Mouse (Mus musculus) CH12.LX (cell line): Measurements from ENCODE around the gene Eef2k. TPM values are rescaled to one million over a fixed set of nuclear protein-coding genes. Genes with fewer than 3 reads are reported as not detected.

Source experiments
- DNase-seq: peaks from one replicate; pipeline ENCODE4 v3.0.0-alpha.2; 2013; ENCODE audit errors: extremely low read depth
- H3K27ac ChIP-seq: 2 replicates; pipeline ENCODE4 v1.5.1; 2012; ENCODE audit warnings: low read depth, mild to moderate bottlenecking, control low read depth, moderate library complexity; ENCODE audit not compliant: insufficient read depth
- H3K27me3 ChIP-seq: replicated peaks from 2 replicates; pipeline ENCODE3; 2012; ENCODE audit warnings: inconsistent platforms
- H3K36me3 ChIP-seq, 2 experiments: replicated peaks in 1 of 2; 2 replicates each; pipeline versions ENCODE3 to v1.6.1; 2012; ENCODE audit warnings: inconsistent platforms in 1 of 2, low read length in 1 of 2, mild to moderate bottlenecking in 1 of 2, mixed read lengths in 1 of 2, moderate library complexity in 1 of 2; ENCODE audit not compliant: control insufficient read depth in 1 of 2, insufficient read depth in 1 of 2
- H3K4me1 ChIP-seq, 2 experiments: 2 replicates each; pipeline ENCODE4 v1.6.1; 2012; ENCODE audit warnings: inconsistent platforms in 1 of 2, moderate library complexity in 1 of 2; ENCODE audit not compliant: insufficient read depth in 2 of 2, control insufficient read depth in 1 of 2
- H3K4me2 ChIP-seq: 2 replicates; pipeline ENCODE4 v1.6.1; 2012; ENCODE audit warnings: low read depth, mild to moderate bottlenecking, control low read depth; ENCODE audit not compliant: poor library complexity, insufficient read depth, severe bottlenecking
- H3K4me3 ChIP-seq, 3 experiments: fragments of 150-350 bp in 1 of 3; sonication (generic) in 1 of 3; replicated peaks in 1 of 3; 2 replicates each; pipeline versions ENCODE3 to v1.5.1; 2011 to 2012; ENCODE audit warnings: low read depth in 2 of 3, low read length in 2 of 3, mild to moderate bottlenecking in 2 of 3, moderate library complexity in 2 of 3, control low read depth in 1 of 3, improper control_type of control experiment in 1 of 3, inconsistent platforms in 1 of 3, mixed read lengths in 1 of 3; ENCODE audit not compliant: poor library complexity in 1 of 3
- H3K79me2 ChIP-seq: replicated peaks from 2 replicates; pipeline ENCODE4 v1.6.1; 2012; ENCODE audit warnings: mild to moderate bottlenecking, moderate library complexity; ENCODE audit not compliant: control insufficient read depth, poor library complexity, insufficient read depth, severe bottlenecking; ENCODE audit errors: extremely low read depth
- H3K9ac ChIP-seq: 2 replicates; pipeline ENCODE4 v1.6.1; 2012; ENCODE audit warnings: low read depth, mild to moderate bottlenecking, control low read depth, moderate library complexity; ENCODE audit not compliant: insufficient read depth
- H3K9me3 ChIP-seq: replicated peaks from 2 replicates; pipeline ENCODE3; 2012; ENCODE audit warnings: low read length, inconsistent platforms, mixed read lengths
- E2F4 ChIP-seq: IDR thresholded peaks from 2 replicates; pipeline ENCODE4 v1.6.1; 2011; ENCODE audit warnings: low read depth, low read length, improper control_type of control experiment; ENCODE audit not compliant: insufficient replicate concordance
- ELF1 ChIP-seq: IDR thresholded peaks from 2 replicates; pipeline ENCODE4 v1.6.1; 2014; ENCODE audit warnings: low read depth, mild to moderate bottlenecking, inconsistent platforms, low read length, improper control_type of control experiment
- ETS1 ChIP-seq: conservative IDR thresholded peaks from 2 replicates; pipeline ENCODE4 v1.6.1; 2012; ENCODE audit warnings: low read depth, mild to moderate bottlenecking, inconsistent platforms, low read length, improper control_type of control experiment, moderate library complexity
- HCFC1 ChIP-seq: IDR thresholded peaks from 2 replicates; pipeline ENCODE4 v1.6.1; 2012; ENCODE audit warnings: low read depth, mild to moderate bottlenecking, inconsistent platforms, low read length, improper control_type of control experiment
- IRF4 ChIP-seq: IDR thresholded peaks from 2 replicates; pipeline ENCODE4 v1.6.1; 2014; ENCODE audit warnings: low read depth, mild to moderate bottlenecking, inconsistent platforms, low read length, improper control_type of control experiment
- JUN ChIP-seq: IDR thresholded peaks from 2 replicates; pipeline ENCODE4 v1.6.1; 2011; ENCODE audit warnings: low read depth, mild to moderate bottlenecking, low read length, improper control_type of control experiment, moderate library complexity; ENCODE audit not compliant: insufficient read depth
- JUND ChIP-seq: conservative IDR thresholded peaks from 2 replicates; pipeline ENCODE4 v1.6.1; 2011; ENCODE audit warnings: low read depth, low read length, improper control_type of control experiment
- KAT2A ChIP-seq: IDR thresholded peaks from 2 replicates; pipeline ENCODE4 v1.6.1; 2012; ENCODE audit warnings: low read length, improper control_type of control experiment, inconsistent platforms; ENCODE audit not compliant: insufficient replicate concordance
- MAZ ChIP-seq: IDR thresholded peaks from 2 replicates; pipeline ENCODE4 v1.6.1; 2012; ENCODE audit warnings: low read depth, mild to moderate bottlenecking, inconsistent platforms, low read length, improper control_type of control experiment, moderate library complexity
- MEF2A ChIP-seq: IDR thresholded peaks from 2 replicates; pipeline ENCODE4 v1.6.1; 2014; ENCODE audit warnings: low read depth, mild to moderate bottlenecking, inconsistent platforms, low read length, improper control_type of control experiment, borderline replicate concordance
- MXI1 ChIP-seq: IDR thresholded peaks from 2 replicates; pipeline ENCODE4 v1.6.1; 2011; ENCODE audit warnings: mild to moderate bottlenecking, low read depth, low read length, improper control_type of control experiment
- MYC ChIP-seq: IDR thresholded peaks from 2 replicates; pipeline ENCODE4 v1.6.1; 2011; ENCODE audit warnings: low read depth, mild to moderate bottlenecking, improper control_type of control experiment, low read length
- NELFE ChIP-seq: IDR thresholded peaks from 2 replicates; pipeline ENCODE4 v1.6.1; 2011; ENCODE audit warnings: low read depth, low read length, improper control_type of control experiment
- NRF1 ChIP-seq: IDR thresholded peaks from 2 replicates; pipeline ENCODE4 v1.6.1; 2014; ENCODE audit warnings: low read depth, mild to moderate bottlenecking, inconsistent platforms, low read length, improper control_type of control experiment, moderate library complexity
- RAD21 ChIP-seq: IDR thresholded peaks from 2 replicates; pipeline ENCODE4 v1.6.1; 2011; ENCODE audit warnings: low read depth, mild to moderate bottlenecking, low read length, improper control_type of control experiment, moderate library complexity
- SMC3 ChIP-seq: IDR thresholded peaks from 2 replicates; pipeline ENCODE4 v1.6.1; 2011; ENCODE audit warnings: low read depth, low read length, improper control_type of control experiment
- TBP ChIP-seq: conservative IDR thresholded peaks from 2 replicates; pipeline ENCODE4 v1.6.1; 2011; ENCODE audit warnings: low read depth, low read length, improper control_type of control experiment
- USF1 ChIP-seq: IDR thresholded peaks from 2 replicates; pipeline ENCODE4 v1.6.1; 2014; ENCODE audit warnings: low read depth, mild to moderate bottlenecking, inconsistent platforms, low read length, improper control_type of control experiment
- USF2 ChIP-seq: conservative IDR thresholded peaks from 2 replicates; pipeline ENCODE4 v1.6.1; 2011; ENCODE audit warnings: low read depth, low read length, improper control_type of control experiment
- ZMIZ1 ChIP-seq: IDR thresholded peaks from 2 replicates; pipeline ENCODE4 v1.6.1; 2012; ENCODE audit warnings: low read depth, mild to moderate bottlenecking, inconsistent platforms, low read length, improper control_type of control experiment
- ZNF384 ChIP-seq: IDR thresholded peaks from 2 replicates; pipeline ENCODE4 v1.6.1; 2012; ENCODE audit warnings: low read depth, low read length, improper control_type of control experiment, inconsistent platforms
- dilution Hi-C: fragments of 300-500 bp; cut with MboI; formaldehyde crosslinking; loops from 2 replicates; pipeline ENCODE4 v1.14.3; 2020; ENCODE audit warnings: low sequenced_read_pairs; ENCODE audit not compliant: extremely low pct_unique_long_range_greater_than_20kb, extremely low pct_ligation_motif_present
- in situ Hi-C: fragments of 300-500 bp; cut with MboI; formaldehyde crosslinking; loops from 3 replicates; pipeline ENCODE4 v1.14.3; 2019; ENCODE audit warnings: low sequenced_read_pairs, low pct_ligation_motif_present, low pct_unique_long_range_greater_than_20kb, mixed read lengths
- polyA plus RNA-seq: library from polyadenylated mRNA; unstranded; fragments of >175 nt; gene quantifications from 2 replicates; pipeline ENCODE4 v1.2.1, GENCODE M21; 2012; ENCODE audit warnings: low read depth; ENCODE audit not compliant: insufficient read length
- total RNA-seq, 2 experiments: library from RNA; depleted of rRNA; stranded (reverse); fragments of 300-350 nt in 1 of 2; fragments of >200 nt in 1 of 2; gene quantifications; 2 replicates each; pipeline ENCODE4 v1.2.3; 2012 to 2014

Gene Eef2k
- total and polyA plus RNA-seq, 3 experiments = 5.5 to 13.9 (median 13.7) TPM

DNA sequence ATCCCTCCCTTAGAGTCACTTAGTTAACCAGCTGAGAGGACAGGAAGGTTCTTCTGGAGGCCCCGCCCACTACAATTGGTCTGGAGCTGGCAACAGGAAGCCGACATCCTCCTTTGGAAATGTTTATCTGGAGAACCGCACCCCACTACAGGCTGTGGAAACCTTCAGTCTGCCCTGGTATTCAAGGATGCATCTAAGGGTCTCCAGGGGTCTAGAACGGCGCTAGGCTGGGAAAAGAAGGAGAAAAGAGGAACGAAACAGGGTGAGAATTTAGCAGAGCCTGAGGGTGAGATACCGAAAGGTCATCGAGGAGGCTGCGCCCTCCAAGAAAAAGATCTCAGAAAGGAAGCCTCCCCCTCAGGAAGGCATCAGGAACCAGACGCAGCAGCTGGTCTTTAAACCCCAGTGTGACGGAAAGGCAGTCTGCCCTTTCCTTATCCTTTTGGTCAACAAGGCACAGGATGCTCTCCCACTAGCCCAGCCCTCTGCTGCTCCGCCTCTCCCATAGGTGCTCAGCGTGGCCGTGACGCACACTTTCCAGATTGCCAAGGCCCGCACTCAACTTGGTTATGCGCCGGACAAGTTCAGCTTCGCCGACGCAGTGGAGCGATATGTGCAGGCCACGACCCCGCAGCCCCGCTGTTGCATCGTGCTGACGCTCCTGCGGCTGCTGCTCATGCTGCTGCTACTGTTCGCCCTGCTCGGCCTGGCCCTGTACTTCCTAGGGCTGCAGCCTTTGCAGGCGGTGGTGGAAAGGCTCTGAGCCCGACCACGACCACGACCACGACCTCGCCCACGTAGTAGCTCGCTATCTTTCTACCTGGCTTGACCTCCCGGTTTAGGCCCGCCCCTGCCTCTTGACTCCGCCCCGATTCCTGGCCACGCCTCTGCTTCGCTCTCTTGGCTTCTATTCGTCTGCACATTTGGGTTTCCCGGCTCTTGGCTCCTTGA, 11.9 kb upstream of the Eef2k start:
- Histone ChIP-seq H3K4me3 (peak overlapping the region; percentile 60 to 72 (median 68)), H3K36me3 (no peaks in the 10 kb centered on the region), H3K79me2 (no peaks in the 10 kb centered on the region), H3K9me3 (no peaks in the 10 kb centered on the region)
- dilution Hi-C loops = no loop called here
- TF ChIP-seq NRF1 (0 out of 2 replicates have a peak, but pooled peaks have one; percentile 11), ETS1 (no peak)
- TF ChIP-seq, all 38 proteins: peak for 1
- no peak overlapping the region for H3K27ac ChIP-seq
- peaks cover 0 to 30% of the 10 kb centered on the region in 2 experiments; a peak in 3 of 4 replicates for H3K4me1 ChIP-seq
- in situ Hi-C loops = loop anchor here (10.0 kb wide), 1 partner anchor 204 kb away; the partner anchor contains the start of gene Mettl9
- H3K4me2 ChIP-seq = peak overlapping the region; percentile 62
- no peak overlapping the region for H3K9ac ChIP-seq
- peaks cover 59% of the 10 kb centered on the region for H3K27me3 ChIP-seq
- no peak for DNase-seq

DNA sequence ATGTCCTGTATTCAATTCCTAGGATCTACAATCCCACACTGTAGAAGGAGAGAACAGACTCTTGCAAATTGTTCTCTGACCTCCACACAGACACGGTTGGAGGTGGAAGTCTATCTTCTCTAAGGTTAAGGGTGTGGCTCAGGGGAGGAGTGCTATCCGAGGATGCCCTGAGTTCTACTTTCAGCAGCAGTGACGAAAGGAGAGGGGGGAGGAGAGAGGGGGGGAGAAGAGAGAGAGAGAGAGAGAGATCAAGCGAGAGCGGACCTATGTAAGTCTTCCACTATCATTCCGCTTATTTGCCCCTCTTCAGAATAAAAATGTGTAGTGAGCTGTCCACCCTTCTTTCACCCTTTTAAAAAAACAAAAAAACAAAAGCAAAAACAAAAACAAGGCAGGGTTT, 8.2 kb upstream of the Eef2k start:
- H3K9me3 ChIP-seq = no peaks in the 10 kb centered on the region
- H3K4me2 ChIP-seq = peak overlapping the region; percentile 89
- H3K27me3 ChIP-seq = peaks cover 42% of the 10 kb centered on the region
- H3K27ac ChIP-seq = no peak overlapping the region
- in situ Hi-C loops = loop anchor here (10.0 kb wide), 1 partner anchor 200 kb away; the partner anchor contains the start of gene Mettl9
- peak; percentile 51 for DNase-seq
- H3K4me1 ChIP-seq = peaks cover 0 to 20% of the 10 kb centered on the region in 2 experiments; a peak in 3 of 4 replicates
- H3K79me2 ChIP-seq = no peaks in the 10 kb centered on the region
- 0 out of 2 replicates have a peak, but pooled peaks have one; percentile 5 for TF ChIP-seq IRF4
- peak; percentile 58; the same call in 1 of the 2 replicates for TF ChIP-seq JUND
- no peak for TF ChIP-seq JUN
- TF ChIP-seq ZNF384 = no peak
- TF ChIP-seq MAZ = peak; percentile 94
- TF ChIP-seq, all 38 proteins: peak for 3
- H3K36me3 ChIP-seq = no peaks in the 10 kb centered on the region
- H3K4me3 ChIP-seq = peak overlapping the region; percentile 62 to 73 (median 67)
- H3K9ac ChIP-seq = peak overlapping the region; percentile 7; the same call in 1 of the 2 replicates
- dilution Hi-C loops = no loop called here

GRCm38 (mm10) chr7:120834863-120835372, 7.7 kb upstream of the Eef2k start:
- DNase-seq = peak; percentile 92
- Histone ChIP-seq H3K4me2 (peak overlapping the region; percentile 89), H3K4me3 (peak overlapping the region; percentile 62 to 73 (median 67)), H3K27ac (no peak overlapping the region), H3K9ac (peak overlapping the region; percentile 75), H3K9me3 (no peaks in the 10 kb centered on the region), H3K27me3 (peaks cover 37% of the 10 kb centered on the region), H3K36me3 (no peaks in the 10 kb centered on the region), H3K79me2 (no peaks in the 10 kb centered on the region), H3K4me1 (peaks cover 0 to 19% of the 10 kb centered on the region in 2 experiments; a peak in 3 of 4 replicates)
- dilution Hi-C loops = no loop called here
- in situ Hi-C loops = loop anchor here (5.0 to 10.0 kb wide), 2 partner anchors 77 to 200 kb away; partner anchors contain the start of gene Mettl9
- TF ChIP-seq MYC (peak; percentile 69), USF1 (peak; percentile 87), ZMIZ1 (peak; percentile 79; the same call in 1 of the 2 replicates), MXI1 (peak; percentile 91), MEF2A (peak; percentile 57; the same call in 1 of the 2 replicates), ELF1 (no peak), TBP (no peak), HCFC1 (peak; percentile 45; the same call in 1 of the 2 replicates), E2F4 (no peak), SMC3 (no peak), KAT2A (no peak), NELFE (peak; percentile 77), JUND (0 out of 2 replicates have a peak, but pooled peaks have one; percentile 4), RAD21 (no peak), USF2 (peak; percentile 88)
